Mouse (Mus musculus): Measurements from ENCODE around the gene Chil5. TPM values are rescaled to one million over a fixed set of nuclear protein-coding genes. Genes with fewer than 3 reads are reported as not detected.

The Chil5 gene
- total and polyA plus RNA-seq, 3 experiments: 0.12 TPM; not detected in 2

GRCm38 (mm10) chr3:105971831-105972446 lies 60.7 kb downstream of the Chil5 start:
- intact Hi-C loops (cut with DNase I): no loop called here
- Histone ChIP-seq H3K27me3 (ENCODE audit: control insufficient read depth, insufficient read depth, low read length) (no peaks in the 10 kb centered on the region), H3K9ac (ENCODE audit: low read depth, low read length) (no peak overlapping the region), H3K4me3 (no peak overlapping the region), H3K36me3 (ENCODE audit: control insufficient read depth, insufficient read depth, low read length) (peaks cover 5% of the 10 kb centered on the region), H3K4me1 (ENCODE audit: control insufficient read depth, insufficient read depth, low read length) (no peaks in the 10 kb centered on the region), H3K27ac (no peak overlapping the region), H3K79me2 (replicated peaks; ENCODE audit: control insufficient read depth, insufficient read depth, low read length) (no peaks in the 10 kb centered on the region)
- no peak for TF ChIP-seq CTCF (IDR thresholded peaks at IDR 0.05)
- TF ChIP-seq POLR2A (IDR thresholded peaks at IDR 0.05; ENCODE audit: insufficient read depth, low read depth, low read length): no peak
- TF ChIP-seq EP300 (IDR thresholded peaks at IDR 0.05; ENCODE audit: insufficient read depth, low read depth, low read length): no peak
- DNase-seq: no peak
- 85% methylated on average over 5 of the region's 5 CpGs for WGBS

Other genes starting within 250 kb of the Chil5 start
- gene Rap1a, start 231.5 kb downstream of the Chil5 start, total RNA-seq (2021): 100 to 1,000 TPM; 101 to 113 TPM
- gene Rap1a, start 231.5 kb downstream of the Chil5 start, polyA plus RNA-seq (2012; rRNA removed): 12.8 and 34.5 TPM in 2 replicates
- gene Adora3, start 162.0 kb downstream of the Chil5 start, total RNA-seq (2021): not detected
- 0.37 and 0.94 TPM in 2 replicates for gene Adora3, start 162.0 kb downstream of the Chil5 start, polyA plus RNA-seq (2012; rRNA removed)
- under 1 TPM in 1 of 2 experiments, not detected in 1; 0.31 TPM for gene Tmigd3, start 161.9 kb downstream of the Chil5 start, total RNA-seq (2021)
- gene Tmigd3, start 161.9 kb downstream of the Chil5 start, polyA plus RNA-seq (2012; rRNA removed): 0.35 TPM in 1 of 2 replicates, not detected in the other
- 1 to 10 TPM in 1 of 2 experiments, under 1 TPM in 1; 0.97 to 2.3 TPM for gene I830077J02Rik, start 100.2 kb downstream of the Chil5 start, total RNA-seq (2021)
- gene I830077J02Rik, start 100.2 kb downstream of the Chil5 start, polyA plus RNA-seq (2012; rRNA removed): 0.72 and 0.76 TPM in 2 replicates
- gene Wdr77, start 73.4 kb downstream of the Chil5 start, total RNA-seq (2021): 10 to 100 TPM; 37.8 to 39.6 TPM
- 40.9 and 58.5 TPM in 2 replicates for gene Wdr77, start 73.4 kb downstream of the Chil5 start, polyA plus RNA-seq (2012; rRNA removed)
- gene Atp5f1, start 72.7 kb downstream of the Chil5 start, total RNA-seq (2021): 1,000 to 10,000 TPM; 1,076 to 1,219 TPM
- 478 and 1,133 TPM in 2 replicates for gene Atp5f1, start 72.7 kb downstream of the Chil5 start, polyA plus RNA-seq (2012; rRNA removed)
- under 1 TPM; 0.16 to 0.34 TPM for gene Ovgp1, start 59.1 kb downstream of the Chil5 start, total RNA-seq (2021)
- gene Ovgp1, start 59.1 kb downstream of the Chil5 start, polyA plus RNA-seq (2012; rRNA removed): 0.98 and 1.4 TPM in 2 replicates
- gene Pifo, start 18.2 kb downstream of the Chil5 start, total RNA-seq (2021): not detected
- 0.20 TPM in 1 of 2 replicates, not detected in the other for gene Pifo, start 18.2 kb downstream of the Chil5 start, polyA plus RNA-seq (2012; rRNA removed)
- gene Chia1, start 80.4 kb upstream of the Chil5 start, total RNA-seq (2021): not detected
- gene Chia1, start 80.4 kb upstream of the Chil5 start, polyA plus RNA-seq (2012; rRNA removed): 0.31 TPM in 1 of 2 replicates, not detected in the other
- 1 to 10 TPM in 1 of 2 experiments, under 1 TPM in 1; 0.18 to 1.0 TPM for gene Chil3, start 134.8 kb upstream of the Chil5 start, total RNA-seq (2021)
- 0.32 and 1.3 TPM in 2 replicates for gene Chil3, start 134.8 kb upstream of the Chil5 start, polyA plus RNA-seq (2012; rRNA removed)
- not detected for gene Chil4, start 186.7 kb upstream of the Chil5 start, total RNA-seq (2021)
- not detected in 2 replicates for gene Chil4, start 186.7 kb upstream of the Chil5 start, polyA plus RNA-seq (2012; rRNA removed)

Data from heart, adult 2 months (tissue).